Mouse (Mus musculus) kidney, adult 2 months (tissue): ENCODE data around the gene Trim25.

Source experiments
- CTCF ChIP-seq: fragments of 200-500 bp; conservative IDR thresholded peaks from 2 replicates; pipeline ENCODE4 v1.5.1; 2011; ENCODE audit warnings: low read depth, mild to moderate bottlenecking, control low read depth, low read length, moderate library complexity, mixed read lengths; ENCODE audit not compliant: insufficient read depth, insufficient read length
- POLR2A ChIP-seq: fragments of 200-500 bp; IDR thresholded peaks from one replicate; pipeline ENCODE4 v1.6.1; 2011; ENCODE audit warnings: low read depth, low read length, control low read depth

DNA sequence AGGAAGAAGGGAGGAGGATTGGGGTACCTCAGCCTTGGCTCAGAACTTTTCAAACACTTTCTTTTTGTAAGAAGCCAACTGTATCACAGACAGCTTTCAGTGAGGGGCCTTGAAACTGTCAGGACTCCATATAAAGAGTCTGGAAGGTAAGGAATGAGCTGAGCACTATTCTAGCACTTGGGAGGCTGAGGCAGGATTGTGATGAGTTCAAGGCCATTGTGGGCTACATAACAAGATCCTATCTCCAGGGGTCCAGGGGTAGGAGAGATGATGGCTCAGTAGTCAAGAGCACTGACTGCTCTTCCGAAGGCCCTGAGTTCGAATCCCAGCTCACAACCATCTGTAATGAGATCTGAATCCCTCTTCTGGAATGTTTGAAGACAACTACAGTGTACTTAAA, 47.6 kb upstream of the Trim25 start:
- TF ChIP-seq CTCF (no peak), POLR2A (no peak)
